Mouse (Mus musculus) CH12.LX (cell line): ENCODE results near the gene Gcnt7. TPM values are rescaled to one million over a fixed set of nuclear protein-coding genes. Genes with fewer than 3 reads are reported as not detected.

Experiments
- DNase-seq: peaks from one replicate; pipeline ENCODE4 v3.0.0-alpha.2; 2013; ENCODE audit errors: extremely low read depth
- H3K27ac ChIP-seq: 2 replicates; pipeline ENCODE4 v1.5.1; 2012; ENCODE audit warnings: low read depth, mild to moderate bottlenecking, control low read depth, moderate library complexity; ENCODE audit not compliant: insufficient read depth
- H3K27me3 ChIP-seq: replicated peaks from 2 replicates; pipeline ENCODE3; 2012; ENCODE audit warnings: inconsistent platforms
- H3K36me3 ChIP-seq, 2 experiments: replicated peaks in 1 of 2; 2 replicates each; pipeline versions ENCODE3 to v1.6.1; 2012; ENCODE audit warnings: inconsistent platforms in 1 of 2, low read length in 1 of 2, mild to moderate bottlenecking in 1 of 2, mixed read lengths in 1 of 2, moderate library complexity in 1 of 2; ENCODE audit not compliant: control insufficient read depth in 1 of 2, insufficient read depth in 1 of 2
- H3K4me1 ChIP-seq, 2 experiments: 2 replicates each; pipeline ENCODE4 v1.6.1; 2012; ENCODE audit warnings: inconsistent platforms in 1 of 2, moderate library complexity in 1 of 2; ENCODE audit not compliant: insufficient read depth in 2 of 2, control insufficient read depth in 1 of 2
- H3K4me2 ChIP-seq: 2 replicates; pipeline ENCODE4 v1.6.1; 2012; ENCODE audit warnings: low read depth, mild to moderate bottlenecking, control low read depth; ENCODE audit not compliant: poor library complexity, insufficient read depth, severe bottlenecking
- H3K4me3 ChIP-seq, 3 experiments: fragments of 150-350 bp in 1 of 3; sonication (generic) in 1 of 3; replicated peaks in 1 of 3; 2 replicates each; pipeline versions ENCODE3 to v1.5.1; 2011 to 2012; ENCODE audit warnings: low read depth in 2 of 3, low read length in 2 of 3, mild to moderate bottlenecking in 2 of 3, moderate library complexity in 2 of 3, control low read depth in 1 of 3, improper control_type of control experiment in 1 of 3, inconsistent platforms in 1 of 3, mixed read lengths in 1 of 3; ENCODE audit not compliant: poor library complexity in 1 of 3
- H3K79me2 ChIP-seq: replicated peaks from 2 replicates; pipeline ENCODE4 v1.6.1; 2012; ENCODE audit warnings: mild to moderate bottlenecking, moderate library complexity; ENCODE audit not compliant: control insufficient read depth, poor library complexity, insufficient read depth, severe bottlenecking; ENCODE audit errors: extremely low read depth
- H3K9ac ChIP-seq: 2 replicates; pipeline ENCODE4 v1.6.1; 2012; ENCODE audit warnings: low read depth, mild to moderate bottlenecking, control low read depth, moderate library complexity; ENCODE audit not compliant: insufficient read depth
- H3K9me3 ChIP-seq: replicated peaks from 2 replicates; pipeline ENCODE3; 2012; ENCODE audit warnings: low read length, inconsistent platforms, mixed read lengths
- BHLHE40 ChIP-seq: IDR thresholded peaks from 2 replicates; pipeline ENCODE4 v1.6.1; 2011; ENCODE audit warnings: mild to moderate bottlenecking, low read depth, low read length, improper control_type of control experiment
- CHD2 ChIP-seq: IDR thresholded peaks from 2 replicates; pipeline ENCODE4 v1.6.1; 2011; ENCODE audit warnings: low read length, improper control_type of control experiment
- CTCF ChIP-seq, 2 experiments: IDR thresholded peaks in 1 of 2; conservative IDR thresholded peaks in 1 of 2; 2 replicates each; pipeline ENCODE4 v1.5.1; 2011 to 2012; ENCODE audit warnings: low read depth in 2 of 2, low read length in 2 of 2, improper control_type of control experiment in 1 of 2, inconsistent platforms in 1 of 2, mild to moderate bottlenecking in 1 of 2, moderate library complexity in 1 of 2
- E2F4 ChIP-seq: IDR thresholded peaks from 2 replicates; pipeline ENCODE4 v1.6.1; 2011; ENCODE audit warnings: low read depth, low read length, improper control_type of control experiment; ENCODE audit not compliant: insufficient replicate concordance
- ELF1 ChIP-seq: IDR thresholded peaks from 2 replicates; pipeline ENCODE4 v1.6.1; 2014; ENCODE audit warnings: low read depth, mild to moderate bottlenecking, inconsistent platforms, low read length, improper control_type of control experiment
- ETS1 ChIP-seq: conservative IDR thresholded peaks from 2 replicates; pipeline ENCODE4 v1.6.1; 2012; ENCODE audit warnings: low read depth, mild to moderate bottlenecking, inconsistent platforms, low read length, improper control_type of control experiment, moderate library complexity
- GABPA ChIP-seq: IDR thresholded peaks from 2 replicates; pipeline ENCODE4 v1.6.1; 2012; ENCODE audit warnings: low read depth, low read length, improper control_type of control experiment, inconsistent platforms; ENCODE audit not compliant: insufficient replicate concordance
- JUN ChIP-seq: IDR thresholded peaks from 2 replicates; pipeline ENCODE4 v1.6.1; 2011; ENCODE audit warnings: low read depth, mild to moderate bottlenecking, low read length, improper control_type of control experiment, moderate library complexity; ENCODE audit not compliant: insufficient read depth
- JUND ChIP-seq: conservative IDR thresholded peaks from 2 replicates; pipeline ENCODE4 v1.6.1; 2011; ENCODE audit warnings: low read depth, low read length, improper control_type of control experiment
- MAX ChIP-seq: IDR thresholded peaks from 2 replicates; pipeline ENCODE4 v1.6.1; 2011; ENCODE audit warnings: low read length, improper control_type of control experiment
- MAZ ChIP-seq: IDR thresholded peaks from 2 replicates; pipeline ENCODE4 v1.6.1; 2012; ENCODE audit warnings: low read depth, mild to moderate bottlenecking, inconsistent platforms, low read length, improper control_type of control experiment, moderate library complexity
- MXI1 ChIP-seq: IDR thresholded peaks from 2 replicates; pipeline ENCODE4 v1.6.1; 2011; ENCODE audit warnings: mild to moderate bottlenecking, low read depth, low read length, improper control_type of control experiment
- MYC ChIP-seq: IDR thresholded peaks from 2 replicates; pipeline ENCODE4 v1.6.1; 2011; ENCODE audit warnings: low read depth, mild to moderate bottlenecking, improper control_type of control experiment, low read length
- NELFE ChIP-seq: IDR thresholded peaks from 2 replicates; pipeline ENCODE4 v1.6.1; 2011; ENCODE audit warnings: low read depth, low read length, improper control_type of control experiment
- NRF1 ChIP-seq: IDR thresholded peaks from 2 replicates; pipeline ENCODE4 v1.6.1; 2014; ENCODE audit warnings: low read depth, mild to moderate bottlenecking, inconsistent platforms, low read length, improper control_type of control experiment, moderate library complexity
- POLR2A ChIP-seq: IDR thresholded peaks from 2 replicates; pipeline ENCODE4 v1.6.1; 2011; ENCODE audit warnings: low read depth, mild to moderate bottlenecking, improper control_type of control experiment, low read length
- POLR2AphosphoS2 ChIP-seq: IDR thresholded peaks from 2 replicates; pipeline ENCODE4 v1.6.1; 2011; ENCODE audit warnings: low read depth, low read length, improper control_type of control experiment
- RAD21 ChIP-seq: IDR thresholded peaks from 2 replicates; pipeline ENCODE4 v1.6.1; 2011; ENCODE audit warnings: low read depth, mild to moderate bottlenecking, low read length, improper control_type of control experiment, moderate library complexity
- RCOR1 ChIP-seq: conservative IDR thresholded peaks from 2 replicates; pipeline ENCODE4 v1.6.1; 2012; ENCODE audit warnings: low read depth, mild to moderate bottlenecking, inconsistent platforms, low read length, improper control_type of control experiment
- SIN3A ChIP-seq: IDR thresholded peaks from 2 replicates; pipeline ENCODE4 v1.6.1; 2012; ENCODE audit warnings: low read length, improper control_type of control experiment, inconsistent platforms
- SMC3 ChIP-seq: IDR thresholded peaks from 2 replicates; pipeline ENCODE4 v1.6.1; 2011; ENCODE audit warnings: low read depth, low read length, improper control_type of control experiment
- TBP ChIP-seq: conservative IDR thresholded peaks from 2 replicates; pipeline ENCODE4 v1.6.1; 2011; ENCODE audit warnings: low read depth, low read length, improper control_type of control experiment
- TCF12 ChIP-seq: IDR thresholded peaks from 2 replicates; pipeline ENCODE4 v1.6.1; 2014; ENCODE audit warnings: low read depth, mild to moderate bottlenecking, inconsistent platforms, low read length, improper control_type of control experiment
- UBTF ChIP-seq: IDR thresholded peaks from 2 replicates; pipeline ENCODE4 v1.6.1; 2012; ENCODE audit warnings: low read depth, mild to moderate bottlenecking, inconsistent platforms, low read length, improper control_type of control experiment, moderate library complexity
- USF1 ChIP-seq: IDR thresholded peaks from 2 replicates; pipeline ENCODE4 v1.6.1; 2014; ENCODE audit warnings: low read depth, mild to moderate bottlenecking, inconsistent platforms, low read length, improper control_type of control experiment
- USF2 ChIP-seq: conservative IDR thresholded peaks from 2 replicates; pipeline ENCODE4 v1.6.1; 2011; ENCODE audit warnings: low read depth, low read length, improper control_type of control experiment
- ZC3H11A ChIP-seq: IDR thresholded peaks from 2 replicates; pipeline ENCODE4 v1.6.1; 2012; ENCODE audit warnings: low read depth, mild to moderate bottlenecking, inconsistent platforms, low read length, improper control_type of control experiment
- ZMIZ1 ChIP-seq: IDR thresholded peaks from 2 replicates; pipeline ENCODE4 v1.6.1; 2012; ENCODE audit warnings: low read depth, mild to moderate bottlenecking, inconsistent platforms, low read length, improper control_type of control experiment
- ZNF384 ChIP-seq: IDR thresholded peaks from 2 replicates; pipeline ENCODE4 v1.6.1; 2012; ENCODE audit warnings: low read depth, low read length, improper control_type of control experiment, inconsistent platforms
- dilution Hi-C: fragments of 300-500 bp; cut with MboI; formaldehyde crosslinking; loops from 2 replicates; pipeline ENCODE4 v1.14.3; 2020; ENCODE audit warnings: low sequenced_read_pairs; ENCODE audit not compliant: extremely low pct_unique_long_range_greater_than_20kb, extremely low pct_ligation_motif_present
- in situ Hi-C: fragments of 300-500 bp; cut with MboI; formaldehyde crosslinking; loops from 3 replicates; pipeline ENCODE4 v1.14.3; 2019; ENCODE audit warnings: low sequenced_read_pairs, low pct_ligation_motif_present, low pct_unique_long_range_greater_than_20kb, mixed read lengths
- polyA plus RNA-seq: library from polyadenylated mRNA; unstranded; fragments of >175 nt; gene quantifications from 2 replicates; pipeline ENCODE4 v1.2.1, GENCODE M21; 2012; ENCODE audit warnings: low read depth; ENCODE audit not compliant: insufficient read length
- total RNA-seq, 2 experiments: library from RNA; depleted of rRNA; stranded (reverse); fragments of 300-350 nt in 1 of 2; fragments of >200 nt in 1 of 2; gene quantifications; 2 replicates each; pipeline ENCODE4 v1.2.3; 2012 to 2014

Gene Gcnt7
- total and polyA plus RNA-seq, 3 experiments = 0.17 to 0.21 TPM; not detected in 1

- TF ChIP-seq USF1 (no peak), JUND (no peak), SMC3 (no peak; the same call in 1 of the 2 replicates), E2F4 (0 out of 2 replicates have a peak, but pooled peaks have one; percentile 43), NELFE (peak; percentile 85), BHLHE40 (no peak), MYC (no peak), SIN3A (peak; percentile 99), CHD2 (peak; percentile 61; the same call in 1 of the 2 replicates), MAZ (peak; percentile 94), MXI1 (peak; percentile 72; the same call in 1 of the 2 replicates), POLR2AphosphoS2 (peak; percentile 75), TBP (peak; percentile 54), ZNF384 (peak; percentile 86), RAD21 (peak; percentile 3; the same call in 1 of the 2 replicates), UBTF (no peak), JUN (no peak), ZMIZ1 (peak; percentile 67), GABPA (no peak; the same call in 1 of the 2 replicates)
- TF ChIP-seq, all 38 proteins: peak for 22
These were observed 18.4 kb downstream of the Gcnt7 start, which contains the start of gene Rtf2 (continued) for GRCm38 (mm10) chr2:172439843-172440639.

- Histone ChIP-seq H3K27ac (no peak overlapping the region), H3K9ac (no peak overlapping the region), H3K4me1 (peaks cover 32 to 68% of the 10 kb centered on the region in 2 experiments), H3K4me2 (no peak overlapping the region), H3K9me3 (no peaks in the 10 kb centered on the region), H3K79me2 (peaks cover 20% of the 10 kb centered on the region), H3K36me3 (peaks cover 4 to 12% of the 10 kb centered on the region in 2 experiments), H3K4me3 (no peak overlapping the region), H3K27me3 (no peaks in the 10 kb centered on the region)
- no peak for TF ChIP-seq NRF1
- TF ChIP-seq CTCF (conservative IDR thresholded peaks at IDR 0.05 in 1 of 2, IDR thresholded peaks at IDR 0.05 in 1 of 2; ENCODE audit: low read depth in 2 of 2, low read length in 2 of 2) = no peak
- TF ChIP-seq JUN = no peak
- no peak for TF ChIP-seq MAX
- no peak for TF ChIP-seq SMC3
- no peak for TF ChIP-seq TCF12
- TF ChIP-seq POLR2A = no peak
- no peak for TF ChIP-seq RCOR1
- no peak for TF ChIP-seq BHLHE40
- TF ChIP-seq RAD21 = no peak
- TF ChIP-seq USF2 = no peak
- no peak for TF ChIP-seq ZMIZ1
- no peak for TF ChIP-seq TBP
- TF ChIP-seq ZC3H11A = no peak
- TF ChIP-seq ETS1 = no peak
- TF ChIP-seq CHD2 = no peak
- no peak for TF ChIP-seq MYC
- no peak for TF ChIP-seq ELF1
- TF ChIP-seq SIN3A = no peak
- no peak for TF ChIP-seq POLR2AphosphoS2
- DNase-seq = no peak
- in situ Hi-C loops = no loop called here
- dilution Hi-C loops = no loop called here
These were observed 20.9 kb downstream of the Gcnt7 start for GRCm38 (mm10) chr2:172437371-172437952.
